Mouse (Mus musculus) embryonic facial prominence, embryonic 14.5 days (tissue): ENCODE results near the gene Gpatch2. TPM values are rescaled to one million over a fixed set of nuclear protein-coding genes. Genes with fewer than 3 reads are reported as not detected.

Experiments
- ATAC-seq: fragments of 200-750 bp; cut with Nextera tagmentation; 2 replicates; pipeline ENCODE4 v1.8.0; 2017; ENCODE audit warnings: low read depth, moderate number of reproducible peaks, moderate TSS enrichment
- DNase-seq: peaks from one replicate; pipeline ENCODE4 v3.0.0-alpha.2; 2015; ENCODE audit warnings: low spot score
- H3K27ac ChIP-seq: fragments of 300-500 bp; sonication (generic); replicated peaks from 2 replicates; pipeline ENCODE4 v1.5.1; 2014; ENCODE audit warnings: low read depth, mild to moderate bottlenecking, low read length, moderate library complexity
- H3K27me3 ChIP-seq: fragments of 300-500 bp; sonication (generic); replicated peaks from 2 replicates; pipeline ENCODE4 v1.6.1; 2014; ENCODE audit warnings: low read length; ENCODE audit not compliant: control insufficient read depth, insufficient read depth
- H3K36me3 ChIP-seq: fragments of 300-500 bp; sonication (generic); 2 replicates; pipeline ENCODE4 v1.6.1; 2014; ENCODE audit warnings: low read length, mixed read lengths; ENCODE audit not compliant: control insufficient read depth, insufficient read depth
- H3K4me1 ChIP-seq: fragments of 300-500 bp; sonication (generic); 2 replicates; pipeline ENCODE4 v1.6.1; 2014; ENCODE audit warnings: antibody characterized with exemption, low read length; ENCODE audit not compliant: control insufficient read depth, insufficient read depth
- H3K4me2 ChIP-seq: fragments of 300-500 bp; sonication (generic); 2 replicates; pipeline ENCODE4 v1.6.1; 2014; ENCODE audit warnings: low read depth, mild to moderate bottlenecking, low read length, moderate library complexity, mixed read lengths
- H3K4me3 ChIP-seq: fragments of 300-500 bp; sonication (generic); 2 replicates; pipeline ENCODE4 v1.5.1; 2014; ENCODE audit warnings: low read depth, mild to moderate bottlenecking, low read length
- H3K9ac ChIP-seq: fragments of 300-500 bp; sonication (generic); 2 replicates; pipeline ENCODE4 v1.6.1; 2014; ENCODE audit warnings: low read depth, mild to moderate bottlenecking, low read length, moderate library complexity, mixed read lengths
- H3K9me3 ChIP-seq: fragments of 300-500 bp; sonication (generic); 2 replicates; pipeline ENCODE4 v1.6.1; 2016; ENCODE audit warnings: low read length; ENCODE audit not compliant: control insufficient read depth
- WGBS: fragments of 180-500 bp; shearing (Covaris S2); extraction: QIAGEN DNeasy Blood & Tissue Kit; methylation state at CpG from one replicate; pipeline ENCODE4 v1.1.7; 2014; 5-methylcytosine and 5-hydroxymethylcytosine counted together
- polyA plus RNA-seq: library from polyadenylated mRNA; unstranded; fragments of >200 nt; fragmentation: Nextera tagmentation; extraction: Ambion mirVana; gene quantifications from 2 replicates; pipeline ENCODE4 v1.2.1, GENCODE M21; 2014

Gene Gpatch2
- polyA plus RNA-seq, 1 experiment from 2014 or later = 15.3 TPM

- Histone ChIP-seq H3K9me3 (no peaks in the 10 kb centered on the region), H3K27ac (no peak overlapping the region), H3K4me3 (no peak overlapping the region), H3K36me3 (no peaks in the 10 kb centered on the region), H3K27me3 (no peaks in the 10 kb centered on the region), H3K4me2 (no peak overlapping the region), H3K9ac (no peak overlapping the region), H3K4me1 (no peaks in the 10 kb centered on the region)
- DNase-seq = no peak
- no peak for ATAC-seq
- WGBS = 91% methylated on average over 3 of the region's 3 CpGs
These were observed 106.5 kb downstream of the Gpatch2 start for GRCm38 (mm10) chr1:187321814-187322213.

- no peak overlapping the region for H3K4me3 ChIP-seq
- no peak for DNase-seq
- H3K36me3 ChIP-seq = no peaks in the 10 kb centered on the region
- no peak overlapping the region for H3K4me2 ChIP-seq
- H3K9ac ChIP-seq = no peak overlapping the region
- no peak overlapping the region for H3K27ac ChIP-seq
- no peaks in the 10 kb centered on the region for H3K4me1 ChIP-seq
- H3K27me3 ChIP-seq = no peaks in the 10 kb centered on the region
- no peaks in the 10 kb centered on the region for H3K9me3 ChIP-seq
- WGBS = 83% methylated on average over 8 of the region's 8 CpGs
- no peak for ATAC-seq
These were observed 107.3 kb downstream of the Gpatch2 start for GRCm38 (mm10) chr1:187322505-187323208.

- Histone ChIP-seq H3K4me3 (no peak overlapping the region), H3K9me3 (no peaks in the 10 kb centered on the region), H3K4me1 (no peaks in the 10 kb centered on the region), H3K4me2 (no peak overlapping the region), H3K27ac (no peak overlapping the region), H3K36me3 (no peaks in the 10 kb centered on the region), H3K27me3 (no peaks in the 10 kb centered on the region), H3K9ac (no peak overlapping the region)
- DNase-seq (no peak), ATAC-seq (no peak)
- 96% methylated on average over 1 of the region's 1 CpGs for WGBS
These were observed 107.9 kb downstream of the Gpatch2 start for GRCm38 (mm10) chr1:187323209-187323589.

GRCm38 (mm10) chr1:187342551-187342950 is 127.2 kb downstream of the Gpatch2 start:
- DNase-seq (no peak), ATAC-seq (no peak)
- no peak overlapping the region for H3K27ac ChIP-seq
- no peaks in the 10 kb centered on the region for H3K9me3 ChIP-seq
- H3K9ac ChIP-seq = no peak overlapping the region
- no peak overlapping the region for H3K4me2 ChIP-seq
- no peaks in the 10 kb centered on the region for H3K4me1 ChIP-seq
- H3K36me3 ChIP-seq = peaks cover 10% of the 10 kb centered on the region; the same call in 1 of the 2 replicates
- H3K4me3 ChIP-seq = no peak overlapping the region
- WGBS = 21% methylated on average over 2 of the region's 2 CpGs
- H3K27me3 ChIP-seq = no peaks in the 10 kb centered on the region

- Histone ChIP-seq H3K4me1 (no peaks in the 10 kb centered on the region), H3K27ac (no peak overlapping the region), H3K4me3 (no peak overlapping the region), H3K9ac (no peak overlapping the region), H3K4me2 (no peak overlapping the region), H3K27me3 (no peaks in the 10 kb centered on the region), H3K36me3 (peaks cover 17% of the 10 kb centered on the region; the same call in 1 of the 2 replicates), H3K9me3 (no peaks in the 10 kb centered on the region)
- WGBS = 77% methylated on average over 5 of the region's 5 CpGs
- ATAC-seq (no peak), DNase-seq (no peak)
These were observed 129.8 kb downstream of the Gpatch2 start for GRCm38 (mm10) chr1:187345156-187345555.

GRCm38 (mm10) chr1:187346923-187347322 is 131.6 kb downstream of the Gpatch2 start:
- Histone ChIP-seq H3K9me3 (no peaks in the 10 kb centered on the region), H3K4me3 (no peak overlapping the region), H3K36me3 (peaks cover 17% of the 10 kb centered on the region; the same call in 1 of the 2 replicates), H3K9ac (no peak overlapping the region), H3K27ac (no peak overlapping the region), H3K4me1 (no peaks in the 10 kb centered on the region), H3K27me3 (no peaks in the 10 kb centered on the region), H3K4me2 (no peak overlapping the region)
- WGBS = 94% methylated on average over 11 of the region's 11 CpGs
- DNase-seq = no peak
- ATAC-seq = no peak

GRCm38 (mm10) chr1:187347606-187348005 is 132.3 kb downstream of the Gpatch2 start:
- Histone ChIP-seq H3K4me1 (no peaks in the 10 kb centered on the region), H3K9me3 (no peaks in the 10 kb centered on the region)
- no peak for ATAC-seq

GRCm38 (mm10) chr1:187348053-187348820 is 132.9 kb downstream of the Gpatch2 start:
- Histone ChIP-seq H3K4me1 (no peaks in the 10 kb centered on the region), H3K4me3 (no peak overlapping the region), H3K9ac (no peak overlapping the region), H3K27ac (no peak overlapping the region), H3K27me3 (no peaks in the 10 kb centered on the region), H3K4me2 (no peak overlapping the region), H3K36me3 (peaks cover 17% of the 10 kb centered on the region; the same call in 1 of the 2 replicates), H3K9me3 (no peaks in the 10 kb centered on the region)
- DNase-seq (no peak), ATAC-seq (no peak)
- WGBS = 95% methylated on average over 25 of the region's 26 CpGs

More at GRCm38 (mm10) chr1:187347606-187348005, 132.3 kb downstream of the Gpatch2 start:
- H3K9ac ChIP-seq = no peak overlapping the region
- no peak overlapping the region for H3K27ac ChIP-seq
- peaks cover 17% of the 10 kb centered on the region; the same call in 1 of the 2 replicates for H3K36me3 ChIP-seq
- no peak overlapping the region for H3K4me3 ChIP-seq
- DNase-seq = no peak
- H3K27me3 ChIP-seq = no peaks in the 10 kb centered on the region
- WGBS = 88% methylated on average over 6 of the region's 6 CpGs
- H3K4me2 ChIP-seq = no peak overlapping the region
